Mouse (Mus musculus) cerebellum, adult 11-12 months (tissue): ENCODE results near the gene Mxra8.

ENCODE experiments used
- DNase-seq: peaks from one replicate; pipeline ENCODE4 v3.0.0; 2022

The Mxra8 gene

DNA sequence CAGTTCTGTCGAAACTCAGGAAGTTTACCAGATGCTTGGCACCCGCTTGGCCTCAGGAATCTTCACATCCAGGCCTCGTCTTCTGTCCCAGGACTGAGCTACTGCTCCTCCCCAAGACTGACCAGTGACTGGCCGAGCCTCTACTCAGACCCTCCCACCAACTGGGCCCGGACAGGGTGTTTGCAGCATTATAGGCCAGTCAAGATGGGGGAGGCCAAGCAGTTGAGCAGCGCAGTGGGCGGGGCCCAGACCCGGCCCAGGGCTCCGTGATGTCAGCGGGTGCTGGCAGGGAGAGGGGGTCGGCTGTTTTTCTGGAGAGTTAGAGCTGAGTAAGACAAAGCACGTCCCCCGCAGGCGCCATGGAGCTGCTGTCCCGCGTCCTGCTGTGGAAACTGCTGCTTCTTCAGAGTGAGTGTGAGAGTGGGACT, at the start of gene Mxra8:
Gene Mxra8, plus strand, starts transcription at position 198 of the 428 bp plus-strand sequence.
- peak; percentile 60 for DNase-seq

DNA sequence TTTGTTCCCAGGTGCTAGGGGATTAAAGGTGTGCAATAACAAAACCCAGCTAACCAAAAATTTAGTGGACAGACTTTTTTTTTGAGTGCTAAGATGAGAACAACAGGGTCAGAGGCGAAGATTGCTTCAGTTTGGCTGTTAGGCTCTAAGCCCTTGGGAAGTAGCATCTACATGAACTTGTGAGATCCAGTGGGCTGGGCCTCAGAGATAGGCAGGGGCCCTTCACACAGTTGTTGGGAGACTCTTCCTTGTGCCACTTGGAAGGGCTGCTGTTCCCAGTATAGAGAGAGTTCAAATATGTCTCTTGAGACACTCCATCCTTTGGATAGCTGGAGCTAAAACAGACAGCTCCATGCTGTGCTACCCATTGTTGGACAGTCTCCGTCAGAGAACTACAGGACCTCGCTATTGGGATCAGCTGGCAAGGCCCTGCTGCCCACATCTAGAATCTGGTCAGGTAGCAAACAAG, 49.4 kb upstream of the Mxra8 start, which contains the start of gene Ankrd65:
Gene Ankrd65, plus strand, starts transcription at position 419 of the 469 bp plus-strand sequence.
- DNase-seq: no peak

DNA sequence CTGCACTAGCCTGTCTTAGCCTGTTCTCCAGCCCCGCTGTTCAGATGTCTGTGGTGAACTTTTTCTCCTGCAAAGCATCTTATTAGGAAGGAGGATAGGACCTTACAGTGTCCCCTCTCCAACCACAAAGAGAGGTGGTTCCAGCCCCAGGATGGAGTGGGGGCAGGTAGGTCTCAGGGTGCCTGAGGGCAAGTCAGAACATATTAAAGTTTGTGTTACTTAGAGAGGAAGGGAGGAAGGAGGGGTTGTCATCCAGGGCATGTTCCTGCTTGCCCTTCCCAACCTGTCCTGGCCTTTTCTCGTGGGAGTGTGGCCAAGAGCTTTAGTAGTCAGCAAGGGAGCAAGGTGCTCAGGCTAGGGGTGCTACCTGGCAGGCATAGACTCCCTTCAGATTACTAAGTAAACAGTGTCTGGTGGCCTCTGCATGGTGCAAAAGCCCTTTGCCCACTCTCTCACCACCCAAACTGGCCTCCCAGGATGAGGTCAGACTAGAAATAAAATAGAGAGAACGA, 48.8 kb upstream of the Mxra8 start:
- DNase-seq: no peak

DNA sequence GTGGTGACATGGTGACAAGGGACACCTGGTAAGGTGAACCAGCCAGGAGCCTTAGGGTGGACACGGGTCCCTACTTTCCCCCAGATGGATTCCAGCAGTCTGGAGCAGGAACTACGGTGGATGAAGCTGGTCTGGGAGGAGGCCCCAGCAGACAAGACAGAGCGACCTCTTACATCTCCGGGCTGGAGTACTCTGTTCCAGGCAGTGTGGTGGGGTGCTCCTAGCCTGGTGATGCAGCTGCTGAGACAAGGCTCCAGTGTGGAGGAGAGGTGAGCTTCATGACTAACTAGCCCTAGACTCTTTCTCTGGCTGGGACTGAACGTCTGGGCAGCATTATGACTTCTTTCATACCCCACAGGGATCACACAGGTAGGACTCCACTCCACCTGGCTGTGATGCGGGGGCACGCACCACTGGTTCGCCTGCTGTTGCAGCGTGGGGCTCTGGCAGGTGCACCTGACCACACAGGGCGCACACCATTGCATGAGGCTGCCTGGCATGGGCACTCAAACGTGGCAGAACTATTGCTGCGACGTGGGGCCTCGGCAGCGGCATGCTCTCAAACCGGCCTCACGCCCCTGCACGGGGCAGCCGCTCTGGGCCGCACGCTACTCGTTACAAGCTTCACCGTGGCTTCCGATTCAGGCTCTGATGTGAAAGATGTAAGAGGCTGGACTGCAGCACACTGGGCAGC, 48.1 kb upstream of the Mxra8 start:
- DNase-seq: no peak

DNA sequence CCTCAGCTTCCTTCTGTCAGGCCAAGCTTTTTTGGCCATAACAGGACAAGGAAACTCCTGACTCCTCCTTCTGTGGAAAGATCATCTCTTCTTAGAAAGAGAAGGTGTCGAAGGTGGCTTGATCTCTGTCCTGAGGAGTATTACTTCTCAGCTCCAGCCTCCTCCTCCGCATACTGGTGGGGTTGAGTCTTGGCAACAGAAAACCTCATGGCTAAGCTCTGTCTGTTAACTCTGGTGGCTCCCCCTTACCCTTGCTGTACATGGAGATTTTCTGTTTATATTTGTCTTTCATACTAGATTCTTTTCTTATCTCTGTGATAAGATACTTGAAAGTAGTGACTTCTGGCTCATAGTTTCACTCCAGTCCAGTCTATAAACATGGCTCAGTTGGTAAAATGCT, 45.8 kb upstream of the Mxra8 start:
- DNase-seq: no peak

DNA sequence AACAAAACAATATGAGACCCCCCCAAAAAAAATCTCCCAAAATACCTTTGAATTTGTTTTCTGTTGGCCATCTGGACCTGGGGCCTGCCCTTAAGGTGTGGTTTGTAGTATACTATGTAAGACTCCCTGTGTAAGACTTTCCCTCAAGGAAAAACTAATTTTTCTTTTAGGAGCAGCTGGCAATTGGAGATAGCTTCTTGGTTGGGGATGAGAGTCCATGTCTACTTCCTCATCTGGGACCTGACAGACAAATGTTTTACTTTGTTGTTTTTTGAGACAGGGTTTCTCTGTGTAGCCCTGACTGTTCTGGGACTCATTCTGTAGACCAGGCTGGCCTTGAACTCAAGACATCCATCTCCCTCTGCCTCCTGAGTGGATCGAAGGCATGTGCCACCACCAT, 37.4 kb upstream of the Mxra8 start:
- DNase-seq: no peak

DNA sequence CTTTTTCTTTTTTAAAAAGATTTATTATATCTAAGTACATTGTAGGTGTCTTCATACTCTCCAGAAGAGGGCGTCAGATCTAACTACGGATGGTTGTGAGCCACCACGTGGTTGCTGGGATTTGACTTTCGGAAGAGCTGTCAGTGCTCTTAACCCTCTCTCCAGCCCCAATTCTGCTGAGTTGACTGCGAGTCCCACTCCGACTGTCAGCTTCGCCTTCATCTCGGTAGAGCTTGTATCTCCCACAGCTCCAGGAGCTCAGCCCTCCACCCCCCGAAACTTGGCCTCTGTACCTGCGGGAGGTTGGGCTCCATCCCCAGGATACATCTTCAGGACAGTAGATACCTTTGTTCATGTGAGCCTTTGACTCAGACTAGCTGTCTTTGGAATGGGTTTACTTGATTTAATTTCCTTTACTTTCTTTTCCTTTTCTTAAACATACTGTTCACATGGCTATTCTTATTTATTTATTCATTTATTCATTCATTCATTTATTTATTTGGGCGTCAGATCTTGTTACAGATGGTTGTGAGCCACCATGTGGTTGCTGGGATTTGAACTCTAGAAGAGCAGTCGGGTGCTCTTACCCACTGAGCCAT, 36.6 kb upstream of the Mxra8 start, which contains the start of gene Mrpl20:
Gene Mrpl20, plus strand, starts transcription at position 138 of the 599 bp plus-strand sequence.
- no peak for DNase-seq

DNA sequence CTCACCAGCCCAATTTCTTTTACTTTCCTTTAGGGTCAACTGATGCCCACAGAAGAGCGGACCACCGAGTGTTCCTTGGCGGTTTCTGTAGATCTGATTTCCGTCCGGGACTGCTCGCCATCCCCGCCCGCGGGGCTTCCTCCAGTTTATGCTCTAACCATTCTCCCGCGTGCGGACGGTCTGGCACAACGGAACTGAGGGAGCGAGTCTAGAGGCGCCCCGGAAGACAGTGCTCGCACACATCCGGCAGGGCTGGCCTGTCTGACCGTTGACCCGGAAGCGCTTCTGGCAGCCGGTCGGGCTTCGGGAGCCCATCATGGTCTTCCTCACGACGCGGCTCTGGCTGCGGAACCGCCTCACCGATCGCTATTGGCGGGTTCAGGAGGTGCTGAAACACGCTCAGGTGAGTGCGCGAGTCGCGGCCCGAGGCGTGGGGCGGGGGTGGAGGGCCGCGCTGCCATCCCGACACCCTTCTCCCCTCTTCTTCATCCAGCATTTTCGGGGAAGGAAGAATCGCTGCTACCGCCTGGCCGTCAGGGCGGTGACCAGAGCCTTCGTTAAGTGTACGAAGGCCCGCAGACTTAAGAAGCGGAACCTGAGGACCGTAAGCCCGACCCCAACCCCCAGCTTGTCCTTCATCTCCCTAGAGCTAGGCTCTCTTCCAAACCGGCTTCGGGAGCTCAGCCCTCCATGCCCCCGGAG, 36.0 kb upstream of the Mxra8 start:
- DNase-seq: peak; percentile 92

DNA sequence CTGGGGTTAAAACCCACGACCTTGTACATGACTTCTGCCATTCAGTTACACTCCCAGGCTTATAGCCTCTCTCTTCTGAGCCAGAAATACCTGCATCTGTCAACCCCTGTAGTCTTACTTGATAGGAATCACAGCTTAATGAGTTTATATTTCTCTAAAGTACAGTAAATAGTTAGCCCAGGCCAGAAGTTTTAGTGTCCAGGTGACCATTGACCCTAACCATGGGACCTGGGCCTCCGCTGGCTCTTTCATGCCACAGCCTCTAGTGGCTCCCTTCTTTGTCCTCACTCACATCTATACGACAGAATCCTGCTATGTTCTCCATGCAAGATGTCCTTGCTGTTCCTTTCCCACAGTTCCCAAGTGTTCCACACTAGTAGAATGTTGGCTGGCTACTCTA, 31.6 kb upstream of the Mxra8 start:
- no peak for DNase-seq

DNA sequence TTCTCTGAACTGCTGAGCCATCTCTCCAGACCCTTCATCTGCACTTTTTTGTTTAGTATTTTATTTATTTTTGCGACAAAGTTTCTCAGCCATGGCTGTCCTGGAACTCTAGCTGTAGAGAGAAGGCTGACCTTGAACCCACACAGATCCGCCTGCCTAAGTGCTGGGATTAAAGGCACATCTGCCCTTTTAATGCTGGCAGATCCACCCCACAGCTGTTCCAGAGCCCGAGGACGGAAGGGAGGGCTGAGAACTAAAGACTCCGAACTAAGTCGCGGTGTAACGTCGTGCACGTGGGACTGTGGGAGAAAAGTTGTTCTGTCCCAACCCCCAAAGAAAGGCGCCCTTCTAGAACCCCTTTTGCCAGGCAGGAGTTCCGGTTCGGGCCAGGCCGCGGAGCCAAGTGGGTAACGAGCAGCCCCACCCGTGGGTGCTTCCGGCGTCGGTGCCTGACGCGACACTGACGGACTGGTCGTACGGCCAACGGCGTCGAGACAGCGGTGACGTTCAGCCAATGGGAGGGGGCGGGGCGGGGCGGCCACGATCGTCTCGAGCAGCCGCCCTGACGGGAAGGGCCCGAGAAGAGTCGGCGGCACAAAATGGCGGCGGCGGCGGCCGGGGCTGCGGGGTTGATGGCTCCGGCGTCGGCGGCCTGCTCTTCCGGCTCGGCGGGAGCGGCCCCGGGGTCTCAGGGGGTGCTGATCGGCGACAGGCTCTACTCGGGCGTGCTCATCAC, 27.4 kb upstream of the Mxra8 start, which contains the start of gene Ccnl2:
Gene Ccnl2, plus strand, starts transcription at position 561 of the 736 bp plus-strand sequence.
- peak; percentile 93 for DNase-seq

DNA sequence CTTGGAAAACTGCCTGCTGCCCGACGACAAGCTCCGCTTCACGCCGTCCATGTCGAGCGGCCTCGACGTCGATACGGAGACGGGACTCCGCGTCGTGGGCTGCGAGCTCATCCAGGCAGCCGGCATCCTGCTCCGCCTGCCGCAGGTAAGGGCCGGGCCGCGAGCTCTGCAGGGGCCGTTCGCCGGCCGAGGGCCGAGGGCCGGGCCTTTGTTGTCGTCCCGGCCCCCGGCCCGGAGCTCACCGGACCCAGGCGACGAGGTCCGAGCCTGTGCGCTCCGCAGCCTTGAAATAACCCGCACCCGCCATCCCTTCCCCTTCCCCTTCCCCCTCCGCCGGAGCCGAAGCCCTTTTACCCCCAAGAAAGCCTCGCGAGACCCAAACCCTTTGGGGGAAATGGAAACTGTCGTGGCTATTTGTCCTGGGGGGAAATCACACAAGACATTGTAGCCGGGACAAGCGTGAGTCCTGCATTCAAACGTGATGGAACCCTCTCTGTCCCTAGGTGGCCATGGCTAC, 26.8 kb upstream of the Mxra8 start:
- no peak for DNase-seq

DNA sequence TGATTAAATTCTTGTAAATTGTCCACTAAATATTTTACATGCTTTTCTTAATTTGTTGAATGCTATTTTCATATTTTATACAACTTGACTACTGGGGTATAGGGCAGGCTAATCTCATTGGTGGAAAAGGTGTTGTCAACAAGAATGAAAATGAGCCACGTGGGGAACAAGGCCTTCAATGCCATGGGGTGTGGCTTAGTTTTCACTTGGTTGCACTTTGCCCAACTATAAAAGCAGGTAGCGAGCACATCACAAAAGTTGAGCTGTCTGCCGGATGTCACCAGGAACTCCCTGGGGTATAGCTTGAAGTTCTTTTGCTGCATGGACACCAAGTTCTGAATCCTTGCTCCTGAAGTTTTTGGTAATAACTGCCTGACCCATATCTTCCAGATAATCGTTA, 21.9 kb upstream of the Mxra8 start:
- DNase-seq: no peak

DNA sequence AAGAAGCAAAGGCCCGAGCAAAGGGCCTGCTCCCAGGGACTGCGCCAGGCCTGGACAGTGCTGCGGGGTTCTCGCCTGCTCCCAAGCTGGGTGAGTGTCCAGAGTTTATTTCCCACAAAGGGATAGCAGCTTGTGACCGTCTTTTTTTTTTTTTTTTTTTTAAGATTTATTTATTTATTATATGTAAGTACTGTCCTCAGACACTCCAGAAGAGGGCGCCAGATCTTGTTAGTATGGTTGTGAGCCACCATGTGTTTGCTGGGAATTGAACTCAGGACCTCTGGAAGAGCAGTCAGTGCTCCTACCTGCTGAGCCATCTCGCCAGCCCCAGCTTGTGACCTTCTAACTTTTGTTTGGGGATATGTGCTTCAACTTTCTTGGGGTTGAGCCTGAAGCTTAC, 18.5 kb upstream of the Mxra8 start:
- DNase-seq: no peak

DNA sequence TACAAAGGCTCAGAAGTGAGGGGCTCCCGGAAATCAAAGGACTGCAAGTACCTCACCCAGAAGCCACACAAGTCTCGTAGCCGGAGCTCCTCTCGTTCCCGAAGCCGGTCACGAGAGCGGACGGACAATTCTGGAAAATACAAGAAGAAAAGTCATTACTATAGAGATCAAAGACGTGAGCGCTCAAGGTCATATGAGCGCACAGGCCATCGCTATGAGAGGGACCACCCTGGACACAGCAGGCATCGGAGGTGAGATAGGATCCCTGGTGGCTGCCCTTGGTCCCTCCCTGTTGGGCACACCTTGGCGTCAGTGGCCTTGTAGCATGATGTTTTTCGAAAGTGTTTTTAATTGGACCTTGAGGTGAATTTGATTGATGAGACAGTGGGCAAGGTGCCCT, 16.0 kb upstream of the Mxra8 start:
- no peak for DNase-seq

DNA sequence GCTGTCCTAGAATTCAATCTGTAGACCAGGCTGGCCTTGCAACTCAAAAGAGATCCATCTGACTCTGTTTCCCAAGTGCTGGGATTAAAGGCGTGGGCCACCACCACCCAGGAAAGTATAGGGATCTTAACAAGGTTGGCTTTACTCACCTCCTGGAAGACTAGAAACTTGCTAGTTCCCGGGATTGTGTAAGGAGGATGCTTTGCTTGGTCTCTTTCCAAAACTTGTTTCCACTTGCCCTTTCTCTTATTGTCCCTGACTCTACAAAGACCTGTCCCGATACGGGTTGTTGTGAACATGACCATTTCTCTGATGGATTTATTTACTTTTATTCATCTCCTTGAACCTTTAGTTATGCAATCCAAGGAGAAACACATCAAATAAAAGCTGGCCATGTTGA, 9.6 kb upstream of the Mxra8 start:
- peak; percentile 35 for DNase-seq

DNA sequence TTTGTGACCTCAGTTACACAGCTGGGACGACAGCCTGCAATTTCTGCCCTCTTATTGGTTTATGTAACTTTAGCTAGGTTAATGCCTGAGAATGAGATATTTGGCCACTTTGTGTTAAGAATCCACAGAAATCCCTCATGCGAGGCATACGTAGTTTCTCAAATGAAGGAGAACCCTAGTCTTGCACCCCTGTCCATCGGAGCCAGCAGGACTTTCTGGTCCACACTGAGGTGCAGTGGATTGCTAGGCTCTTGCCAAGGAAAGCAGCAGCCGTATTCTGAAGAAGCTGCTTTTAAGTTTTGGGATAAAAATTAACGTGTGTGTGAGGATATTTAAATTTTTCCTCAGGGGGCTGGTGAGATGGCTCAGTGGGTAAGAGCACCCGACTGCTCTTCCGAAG, 8.9 kb upstream of the Mxra8 start:
- peak; percentile 23 for DNase-seq

DNA sequence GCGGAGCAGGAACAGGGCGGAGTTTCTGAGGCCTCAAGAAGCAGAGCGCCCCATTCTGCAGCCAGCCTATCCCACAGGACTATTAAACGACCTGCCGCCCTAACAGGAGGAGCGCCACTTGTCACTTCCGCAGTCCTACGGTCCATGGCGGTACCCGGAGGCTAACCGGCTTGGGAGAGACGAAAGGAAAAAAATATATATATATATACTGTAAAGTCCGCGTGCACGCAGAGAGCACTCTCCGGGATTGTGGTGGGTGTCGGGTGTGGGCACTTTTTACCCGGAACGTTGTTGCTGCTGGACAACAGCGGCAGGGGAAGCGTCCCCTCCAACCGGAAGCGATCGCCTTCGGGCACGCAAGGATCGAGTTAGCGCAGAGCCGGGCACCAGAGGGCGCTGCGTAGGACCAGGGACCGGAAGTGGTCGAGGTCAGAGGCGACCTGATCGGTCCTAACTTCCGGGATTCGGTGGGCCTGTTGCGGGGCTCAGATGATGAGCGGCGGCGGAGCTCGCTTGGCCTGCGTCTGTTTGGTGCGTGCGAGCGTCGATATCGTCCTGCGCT, 8.2 kb upstream of the Mxra8 start, which contains the start of gene Aurkaip1:
Gene Aurkaip1, plus strand, starts transcription at position 68 of the 562 bp plus-strand sequence.
- DNase-seq: peak; percentile 94

DNA sequence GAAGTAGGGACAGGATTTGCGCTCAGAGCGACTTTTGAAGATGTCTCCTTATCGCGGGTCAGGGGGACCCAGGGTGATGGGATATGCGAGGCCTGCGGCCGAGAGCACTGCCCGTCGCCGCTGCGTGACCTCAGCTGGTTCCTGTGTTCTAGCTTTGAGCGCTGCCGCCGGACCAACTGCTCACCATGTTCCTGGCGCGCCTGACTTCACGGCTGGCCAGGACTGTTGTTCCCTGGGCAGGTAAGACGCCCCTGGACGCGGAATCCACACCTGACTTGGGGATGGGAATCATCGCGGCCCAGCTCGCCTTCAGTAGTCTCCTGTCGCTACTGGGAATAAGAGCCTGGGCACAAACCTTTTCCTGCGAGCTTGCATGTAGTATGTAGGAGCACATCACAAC, 7.6 kb upstream of the Mxra8 start:
- DNase-seq: no peak

DNA sequence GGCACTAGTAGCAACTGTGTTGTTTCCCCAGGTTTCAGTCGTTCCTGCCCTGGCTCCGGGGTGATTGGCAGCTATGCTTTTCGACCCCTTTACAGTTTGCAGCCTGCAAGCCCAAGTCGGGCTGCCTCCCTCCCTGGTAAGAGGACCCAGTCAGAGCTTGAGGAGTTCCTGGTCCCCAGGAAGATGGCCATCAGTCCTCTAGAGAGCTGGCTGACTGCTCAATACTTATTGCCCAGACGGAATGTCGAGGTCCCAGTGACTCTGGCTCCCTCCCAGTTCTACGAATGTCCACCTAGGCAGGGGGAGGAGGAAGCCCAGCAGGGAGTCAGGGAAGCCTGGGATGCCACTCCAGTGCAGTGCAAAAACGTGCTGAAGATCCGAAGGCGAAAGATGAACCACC, 7.2 kb upstream of the Mxra8 start:
- peak; percentile 62 for DNase-seq

DNA sequence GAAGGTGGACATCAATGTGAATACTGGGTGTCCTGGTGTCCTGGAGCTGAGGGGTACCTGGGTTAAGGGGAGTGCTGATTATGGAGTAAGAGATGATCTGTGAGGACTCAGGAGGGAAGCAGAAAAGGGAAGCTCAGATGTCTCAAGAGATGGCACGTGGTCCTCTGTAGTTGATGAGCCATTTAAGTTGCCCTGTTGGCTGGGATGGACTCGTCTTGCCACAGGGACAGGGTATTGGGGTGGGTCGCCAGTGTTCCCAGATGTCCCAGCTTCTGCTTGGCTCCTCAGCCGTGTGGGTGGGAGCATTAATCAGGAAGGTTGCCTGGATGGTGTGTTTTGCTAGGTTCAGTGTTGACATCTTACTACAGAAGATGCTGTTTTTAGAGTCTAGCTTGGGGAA, 6.2 kb upstream of the Mxra8 start:
- peak; percentile 32 for DNase-seq

DNA sequence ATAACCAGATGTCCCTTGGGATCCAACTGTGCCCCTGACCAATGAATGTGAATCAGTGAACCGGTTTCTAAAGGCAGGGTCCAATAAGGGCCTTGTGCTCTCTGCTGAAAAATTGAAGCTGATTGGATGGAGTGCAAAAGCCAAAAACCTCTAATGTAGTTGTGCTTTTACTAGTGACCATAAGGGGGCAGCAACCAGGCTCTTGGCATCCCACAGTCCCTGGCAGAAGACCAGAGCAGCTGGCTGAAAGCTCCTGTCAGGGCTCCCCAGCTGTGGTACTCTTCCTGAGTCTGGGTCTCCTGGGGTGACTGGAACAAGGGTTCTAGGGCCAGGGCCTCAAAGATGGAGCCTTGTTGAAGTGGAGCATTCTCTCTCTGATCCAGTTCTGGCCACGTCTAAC, 5.6 kb upstream of the Mxra8 start:
- DNase-seq: peak; percentile 62

DNA sequence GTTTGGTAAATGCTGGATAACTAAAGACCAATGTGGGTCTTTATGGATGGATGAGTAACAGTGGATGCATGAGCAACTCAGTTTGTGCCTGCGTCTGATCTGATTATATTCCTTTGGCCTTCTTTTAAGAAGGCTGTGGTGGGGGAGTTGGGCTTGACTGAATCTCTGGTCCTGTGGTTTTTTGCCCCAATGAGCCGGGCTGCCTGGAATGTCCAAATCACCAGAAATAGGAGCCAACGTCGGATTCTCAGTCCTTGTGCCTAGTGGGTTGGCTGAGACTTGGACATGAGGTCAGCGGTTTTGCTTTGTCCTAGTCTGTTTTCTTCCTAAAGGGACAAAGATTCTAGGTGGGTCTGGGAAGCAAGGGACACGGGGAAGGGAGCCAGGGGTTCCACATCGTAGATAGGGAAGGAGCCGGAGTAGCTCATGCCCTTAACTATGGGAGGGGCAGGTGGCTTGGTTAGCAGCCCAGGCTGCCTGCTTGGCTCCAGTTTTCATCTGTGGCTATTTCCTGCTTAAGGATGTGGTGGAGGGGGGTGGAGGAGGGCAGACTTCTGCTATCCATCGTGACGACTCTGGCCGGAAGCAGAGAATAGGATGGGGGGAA, 2.0 kb upstream of the Mxra8 start:
- DNase-seq: peak; percentile 22
